Mouse (Mus musculus) ES-E14 (cell line): ENCODE data around the gene Ilk.

ENCODE experiments used
- CHD2 ChIP-seq: IDR thresholded peaks from 2 replicates; pipeline ENCODE4 v1.6.1; 2014; ENCODE audit warnings: mild to moderate bottlenecking, low read depth, low read length, inconsistent platforms
- ZC3H11A ChIP-seq: IDR thresholded peaks from 2 replicates; pipeline ENCODE4 v1.6.1; 2012; ENCODE audit warnings: low read depth, mild to moderate bottlenecking, inconsistent platforms, low read length, borderline replicate concordance

DNA sequence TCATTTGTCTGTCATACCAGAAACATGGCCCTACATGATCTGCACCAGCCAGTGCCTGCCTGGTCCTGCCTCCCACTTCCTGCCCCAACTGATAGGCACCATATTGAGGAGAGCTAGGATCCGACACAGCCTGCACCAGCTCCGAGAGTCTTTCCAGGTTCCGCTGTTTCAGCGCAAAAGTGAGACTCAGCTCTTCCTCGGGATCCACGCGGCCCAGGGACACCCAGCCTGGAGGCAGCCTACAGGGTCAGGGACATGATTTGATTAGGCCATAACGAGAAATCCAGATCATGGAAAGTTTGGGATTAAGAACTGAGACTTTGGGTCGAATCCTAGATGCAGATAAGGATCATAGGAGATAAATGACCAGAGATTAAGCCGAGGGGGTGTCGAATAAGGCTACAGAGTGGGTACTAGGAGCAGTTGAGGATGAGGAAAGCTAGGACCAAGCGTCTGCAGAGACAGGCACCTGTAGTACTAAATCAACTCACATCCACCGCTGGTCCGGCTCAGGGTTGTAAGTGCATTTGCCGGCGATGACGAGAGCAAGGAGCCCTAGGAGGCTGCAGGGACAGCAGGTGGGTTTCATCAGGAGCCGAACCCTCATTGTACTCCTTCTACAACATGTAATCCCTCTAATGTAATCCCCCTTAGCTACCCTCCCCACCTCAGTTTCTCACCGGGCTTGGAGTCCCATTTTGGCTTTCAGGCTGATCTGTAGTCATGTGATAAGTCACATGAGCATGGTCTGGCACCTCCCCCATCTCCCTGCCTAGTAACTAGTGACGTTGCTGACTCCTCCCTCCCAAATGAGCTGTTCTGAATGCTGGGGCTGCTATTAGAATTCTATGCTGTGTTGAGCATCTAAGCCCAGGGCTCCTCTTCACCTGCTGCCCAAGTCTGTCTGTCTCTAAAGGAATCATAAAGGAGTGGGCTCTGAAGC is 15.4 kb downstream of the Ilk start, which contains the start of gene Tpp1:
- peak; percentile 95 for TF ChIP-seq CHD2
- TF ChIP-seq ZC3H11A: no peak
